Mouse (Mus musculus): ENCODE results near the gene Spsb4.

The Spsb4 gene

GRCm38 (mm10) chr9:97018677-97019147 lies at the start of gene Spsb4:
TSS of gene Spsb4 (minus strand) at chr9:97018843.
- DNase-seq (ENCODE audit: inconsistent age in 2 of 2, low spot score in 1 of 2), result peak; percentile 86 to 93

- DNase-seq (ENCODE audit: inconsistent age in 2 of 2, low spot score in 1 of 2), result no peak
Measured at GRCm38 (mm10) chr9:97067761-97068160, 49.1 kb upstream of the Spsb4 start.

- no peak for DNase-seq (ENCODE audit: inconsistent age in 2 of 2, low spot score in 1 of 2)
Measured at GRCm38 (mm10) chr9:97065885-97066284, 47.2 kb upstream of the Spsb4 start.

DNA sequence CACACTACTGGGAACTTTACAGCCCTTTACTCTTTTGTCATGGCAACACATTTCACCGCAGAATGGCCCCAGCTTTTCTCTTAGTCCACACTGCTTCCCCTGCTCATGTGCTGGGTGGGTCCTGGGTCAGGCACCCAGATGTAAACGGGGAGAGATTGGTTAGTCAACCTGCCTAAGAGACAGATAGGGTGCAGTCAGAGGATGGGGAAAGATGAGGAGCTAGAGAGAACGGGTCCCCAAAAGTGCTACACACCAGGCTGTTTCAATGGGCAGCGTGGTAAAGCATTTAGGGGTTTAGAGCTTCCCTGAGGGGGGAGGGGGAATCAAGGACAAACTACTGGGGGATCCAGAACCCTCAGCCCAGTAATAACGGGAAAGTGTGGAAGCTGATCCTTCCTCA lies 46.6 kb upstream of the Spsb4 start:
- DNase-seq (ENCODE audit: inconsistent age in 2 of 2, low spot score in 1 of 2), result no peak

DNA sequence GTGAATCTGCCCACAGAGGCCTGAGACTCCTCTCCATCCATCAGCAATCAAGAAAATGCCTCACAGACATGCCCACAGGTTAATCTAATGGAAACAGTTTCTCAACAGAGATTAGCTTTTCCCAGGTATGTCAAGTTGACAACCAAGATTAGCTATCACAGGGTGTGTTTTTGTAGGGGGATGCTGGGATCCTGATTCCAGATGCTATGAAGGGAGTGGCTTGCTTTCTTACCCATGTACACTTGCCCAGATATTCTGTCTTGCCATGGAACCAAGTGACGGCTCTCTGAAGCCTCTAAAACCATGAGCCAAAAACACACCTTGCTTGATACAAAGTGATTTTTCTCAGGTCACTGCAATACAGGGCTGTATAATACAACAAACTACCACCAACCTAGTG lies 45.5 kb upstream of the Spsb4 start:
- DNase-seq (ENCODE audit: inconsistent age in 2 of 2, low spot score in 1 of 2), result no peak

DNA sequence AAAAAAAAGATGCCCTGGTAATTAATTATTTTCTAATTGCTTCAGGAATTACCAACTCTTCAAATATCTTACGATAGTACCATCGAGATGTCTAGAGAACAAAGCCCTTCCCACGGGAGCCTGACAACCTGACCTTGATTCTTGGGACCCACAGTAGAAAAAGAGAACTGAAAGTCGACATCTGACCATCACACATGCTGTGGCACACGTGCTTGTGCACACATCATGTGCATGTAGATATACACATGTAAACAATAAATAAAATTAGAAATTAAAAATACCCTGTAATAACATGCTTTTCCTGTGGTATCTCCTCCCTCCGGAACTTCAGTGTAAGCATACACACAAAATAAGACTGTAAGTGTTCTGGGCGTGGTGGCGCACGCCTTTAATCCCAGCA lies 43.1 kb upstream of the Spsb4 start:
- no peak for DNase-seq (ENCODE audit: inconsistent age in 2 of 2, low spot score in 1 of 2)

DNA sequence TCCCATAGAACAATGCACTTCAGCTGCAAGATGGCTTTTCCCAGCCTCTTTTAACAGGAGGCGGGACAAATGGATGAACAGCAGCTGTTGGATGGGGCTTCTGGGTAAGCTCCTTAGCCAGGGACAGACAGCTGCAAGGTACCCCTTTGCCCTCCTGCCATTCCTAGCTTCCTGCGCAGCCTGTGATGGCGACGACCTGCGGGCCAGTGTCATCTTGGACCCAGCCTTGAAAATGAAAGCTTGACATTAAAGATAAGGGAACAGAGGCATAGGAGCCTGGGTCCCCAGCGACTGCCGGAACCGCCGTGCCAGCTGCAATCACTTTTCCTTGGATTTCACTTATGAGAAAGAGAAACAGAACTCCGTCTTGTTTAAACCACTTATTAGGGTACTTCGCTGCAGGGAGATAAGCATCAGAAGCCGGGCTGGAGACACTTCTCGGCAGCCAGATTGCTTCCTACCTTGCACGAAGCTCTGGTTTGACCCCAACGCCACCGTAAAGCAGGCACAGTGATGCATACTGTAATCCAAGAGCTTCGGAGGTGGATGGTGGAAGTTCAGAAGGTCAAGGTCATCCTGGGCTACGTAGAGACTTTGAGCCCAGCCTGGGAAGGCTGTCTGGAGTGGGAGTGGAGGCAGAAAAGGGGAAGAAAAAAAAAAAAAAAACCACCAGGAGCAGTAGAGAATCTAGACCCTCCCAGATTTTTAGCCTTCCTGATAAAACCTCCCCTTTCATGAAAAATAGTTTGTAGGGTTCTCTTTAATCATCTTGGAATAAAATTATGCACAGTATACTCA lies 38.1 kb upstream of the Spsb4 start:
- peak; percentile 34 to 70 for DNase-seq (ENCODE audit: inconsistent age in 2 of 2, low spot score in 1 of 2)

GRCm38 (mm10) chr9:97055906-97056305 lies 37.3 kb upstream of the Spsb4 start:
- peak in 1 of 2 experiments; percentile 15 for DNase-seq (ENCODE audit: inconsistent age in 2 of 2, low spot score in 1 of 2)

DNA sequence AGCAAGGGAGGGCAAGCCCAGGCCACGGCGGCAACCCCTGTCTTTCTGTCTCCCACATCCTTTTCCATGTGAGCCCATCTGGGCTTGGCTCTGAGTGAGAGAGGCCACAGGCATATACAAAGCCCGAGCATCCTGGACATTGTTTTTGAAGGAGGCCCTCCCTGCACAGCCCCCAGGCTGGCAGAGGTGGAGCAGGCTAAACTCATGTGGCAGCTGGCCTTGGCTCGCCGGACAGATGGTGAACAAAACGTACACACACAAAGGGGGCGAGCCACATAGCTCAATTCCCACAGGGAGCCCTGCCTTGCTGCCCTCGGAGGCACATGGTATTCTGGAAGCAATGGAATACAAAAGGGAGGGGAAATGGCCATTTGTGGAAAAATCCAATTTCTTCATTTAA lies 32.5 kb upstream of the Spsb4 start:
- no peak for DNase-seq (ENCODE audit: inconsistent age in 2 of 2, low spot score in 1 of 2)

DNA sequence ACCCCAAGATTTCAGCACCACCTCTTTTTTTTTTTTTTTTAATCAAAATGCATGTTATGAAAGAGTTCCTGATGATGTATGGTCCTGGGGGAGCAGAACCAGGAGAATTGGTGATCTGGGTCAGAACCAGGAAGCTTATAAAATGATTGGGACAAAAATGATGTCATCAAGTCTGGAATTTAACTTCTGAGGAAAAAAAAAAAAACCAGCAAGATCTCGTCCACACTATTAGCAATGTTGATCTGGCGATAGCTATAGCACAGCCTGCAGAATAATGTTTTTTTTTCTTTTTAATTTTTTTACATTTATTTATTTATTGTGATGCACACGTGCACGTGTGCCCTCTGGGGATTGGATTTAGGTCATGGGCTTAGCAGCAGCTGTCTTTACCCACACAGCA lies 27.6 kb upstream of the Spsb4 start:
- DNase-seq (ENCODE audit: inconsistent age in 2 of 2, low spot score in 1 of 2), result no peak

GRCm38 (mm10) chr9:97041633-97042032 lies 23.0 kb upstream of the Spsb4 start:
- DNase-seq (ENCODE audit: inconsistent age in 2 of 2, low spot score in 1 of 2), result no peak

DNA sequence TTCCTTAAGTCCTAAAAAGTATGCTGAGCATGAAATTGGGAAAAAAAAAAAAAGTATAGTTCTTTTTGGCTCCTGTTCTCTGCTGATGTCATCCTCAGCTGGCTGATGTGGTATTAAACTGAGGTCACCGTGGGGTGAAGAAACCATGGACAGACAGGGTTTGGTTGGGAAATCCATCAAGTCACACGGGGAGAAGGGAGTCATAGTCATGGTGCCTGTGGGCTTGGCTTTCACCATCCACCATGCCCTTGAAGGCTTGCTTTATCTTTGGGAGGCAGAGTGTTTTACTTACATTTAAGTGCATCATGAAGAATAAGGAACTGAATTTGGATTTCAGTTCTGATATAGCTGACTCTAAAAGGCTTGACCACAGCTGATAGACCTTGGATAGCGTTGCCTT lies 19.4 kb upstream of the Spsb4 start:
- DNase-seq (ENCODE audit: inconsistent age in 2 of 2, low spot score in 1 of 2), result peak in 1 of 2 experiments; percentile 49

GRCm38 (mm10) chr9:97036656-97037055 lies 18.0 kb upstream of the Spsb4 start:
- peak in 1 of 2 experiments; percentile 37 for DNase-seq (ENCODE audit: inconsistent age in 2 of 2, low spot score in 1 of 2)

GRCm38 (mm10) chr9:97027361-97027760 lies 8.7 kb upstream of the Spsb4 start:
- DNase-seq (ENCODE audit: inconsistent age in 2 of 2, low spot score in 1 of 2), result no peak

GRCm38 (mm10) chr9:97026006-97026405 lies 7.4 kb upstream of the Spsb4 start:
- no peak for DNase-seq (ENCODE audit: inconsistent age in 2 of 2, low spot score in 1 of 2)

GRCm38 (mm10) chr9:97024451-97024850 lies 5.8 kb upstream of the Spsb4 start:
- no peak for DNase-seq (ENCODE audit: inconsistent age in 2 of 2, low spot score in 1 of 2)

DNA sequence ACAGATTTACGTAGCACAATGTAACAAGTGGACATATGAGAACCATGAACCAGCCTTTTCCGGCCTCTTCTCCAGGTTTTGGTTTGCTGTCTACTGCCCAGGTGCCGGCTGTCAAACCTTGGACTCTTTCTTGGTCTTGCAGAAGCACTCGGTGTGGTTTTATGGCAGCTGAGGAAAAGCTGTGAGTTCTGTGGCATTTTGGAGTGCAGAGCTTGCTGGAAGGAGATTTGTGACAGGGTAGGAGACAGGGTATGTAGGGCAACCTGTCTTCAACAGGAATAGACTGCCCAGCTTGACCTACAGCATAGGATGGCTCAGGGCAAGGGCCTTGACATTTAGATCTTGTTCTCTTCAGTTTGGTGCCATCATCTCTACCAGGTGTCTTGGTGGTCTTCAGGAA lies 4.3 kb upstream of the Spsb4 start:
- DNase-seq (ENCODE audit: inconsistent age in 2 of 2, low spot score in 1 of 2), result no peak

DNA sequence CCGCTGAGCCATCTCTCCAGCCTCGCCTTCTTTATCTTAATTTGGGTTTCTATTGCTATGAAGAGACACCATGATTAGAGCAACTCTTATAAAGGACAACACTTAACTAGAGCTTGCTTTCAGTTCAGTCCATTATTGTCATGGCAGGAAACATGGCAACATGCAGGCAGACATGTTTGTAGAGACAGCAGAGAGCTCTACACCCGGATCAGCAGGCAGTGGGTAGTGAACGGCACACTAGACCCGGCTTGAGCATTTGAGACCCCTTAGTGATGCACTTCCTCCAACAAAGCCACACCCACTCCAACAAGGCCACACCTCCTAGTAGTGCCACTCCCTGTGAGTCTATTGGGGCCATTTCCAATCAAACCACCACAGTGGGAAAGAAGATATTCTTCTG lies 3.7 kb upstream of the Spsb4 start:
- DNase-seq (ENCODE audit: inconsistent age in 2 of 2, low spot score in 1 of 2), result no peak

GRCm38 (mm10) chr9:97020152-97020551 lies 1.5 kb upstream of the Spsb4 start:
- peak in 1 of 2 experiments; percentile 66 for DNase-seq (ENCODE audit: inconsistent age in 2 of 2, low spot score in 1 of 2)

DNA sequence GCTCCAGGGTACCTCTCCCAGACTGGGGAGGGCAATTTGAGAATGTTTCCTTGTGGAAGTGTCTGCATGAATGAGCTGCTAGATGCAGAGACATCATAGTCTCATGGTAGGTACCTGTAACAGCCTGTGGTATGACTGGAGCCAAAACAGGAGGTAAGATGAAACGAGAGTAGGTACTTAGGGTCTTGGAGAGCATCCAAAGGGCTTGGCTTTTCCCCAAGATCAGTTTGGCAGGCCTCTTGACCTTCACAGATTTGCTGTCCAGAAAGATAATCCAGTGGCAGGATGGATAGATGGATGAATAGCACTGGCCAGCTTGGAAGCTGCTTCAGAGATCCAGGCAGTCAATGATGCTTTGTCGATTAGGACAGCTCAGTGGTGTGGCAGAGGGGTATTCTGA lies 1.0 kb upstream of the Spsb4 start:
- DNase-seq (ENCODE audit: inconsistent age in 2 of 2, low spot score in 1 of 2), result peak in 1 of 2 experiments; percentile 43

DNA sequence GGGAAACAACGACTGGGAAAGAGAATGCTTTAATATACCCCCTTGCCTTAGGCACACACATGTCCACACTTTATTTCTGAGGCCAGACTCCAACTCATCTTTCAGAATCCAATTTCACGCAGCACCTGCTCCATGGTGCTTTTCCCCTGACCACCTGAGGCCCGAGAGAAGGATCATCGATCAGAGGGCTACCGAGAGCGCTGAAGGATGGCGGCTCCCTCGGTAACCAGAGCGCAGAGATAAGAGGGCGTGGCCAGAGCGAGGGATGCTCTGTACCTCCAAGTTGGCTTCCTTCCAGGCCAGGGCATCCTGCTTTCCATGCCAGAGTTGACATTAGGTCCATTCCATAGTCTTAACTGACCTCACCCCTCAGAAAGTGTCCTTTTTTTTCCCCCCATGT lies 588 bp upstream of the Spsb4 start:
- DNase-seq (ENCODE audit: inconsistent age in 2 of 2, low spot score in 1 of 2), result peak in 1 of 2 experiments; percentile 50

DNA sequence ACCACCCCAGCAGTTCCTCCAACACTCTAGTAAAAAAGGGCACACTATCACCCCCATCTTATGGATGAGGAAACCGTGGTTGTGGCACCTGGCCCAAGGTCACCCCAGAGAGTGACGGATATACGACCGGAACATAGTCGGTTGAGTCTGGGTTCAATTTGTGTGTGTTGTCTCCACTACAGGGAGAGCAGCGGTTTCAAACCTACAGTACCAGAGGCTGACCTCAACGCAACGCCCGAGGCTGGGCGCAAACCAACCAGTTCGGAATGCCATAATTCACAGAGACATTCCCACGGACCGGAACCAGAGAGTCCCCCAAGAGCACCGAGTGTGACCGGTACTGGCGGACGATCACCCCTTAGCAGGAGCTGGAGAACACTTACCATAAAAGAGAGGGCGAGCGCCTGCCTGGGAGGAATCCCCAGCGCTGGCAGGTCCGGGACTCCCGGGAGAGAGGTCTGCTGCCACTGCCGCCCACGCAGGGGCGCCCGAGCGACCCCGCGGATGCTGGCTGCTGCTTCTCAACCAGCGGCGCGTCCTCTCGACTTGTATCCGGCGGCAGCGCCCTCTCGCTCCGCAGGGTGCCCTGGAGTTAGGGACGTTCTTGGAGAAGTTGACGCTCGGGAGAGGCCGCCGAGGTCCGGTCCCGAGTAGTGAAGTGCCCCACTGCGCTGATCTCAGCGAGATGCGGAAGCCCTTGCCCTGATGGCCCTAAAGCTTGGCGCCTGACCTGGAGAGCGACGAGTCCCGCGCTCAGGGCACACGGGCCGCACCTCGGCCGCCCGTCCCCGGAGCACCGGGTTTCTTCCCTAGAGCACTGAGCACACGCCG lies 617 bp downstream of the Spsb4 start:
- peak; percentile 56 to 85 for DNase-seq (ENCODE audit: inconsistent age in 2 of 2, low spot score in 1 of 2)
